Mouse (Mus musculus): ENCODE results near the gene Tchp. TPM values are rescaled to one million over a fixed set of nuclear protein-coding genes. Genes with fewer than 3 reads are reported as not detected.
A peak's percentile ranks its signal among the peaks of the same experiment; 100 is the strongest.

The Tchp gene
- total and polyA plus RNA-seq, 2 experiments from 2014 or later, result 0.50 to 4.4 TPM

- Histone ChIP-seq H3K4me3 (ENCODE audit: low read depth, low read length) (no peak overlapping the region), H3K27ac (ENCODE audit: low read depth) (no peak overlapping the region), H3K4me2 (ENCODE audit: low read depth, low read length) (no peak overlapping the region), H3K4me1 (ENCODE audit: control insufficient read depth, insufficient read depth) (no peaks in the 10 kb centered on the region), H3K27me3 (ENCODE audit: control insufficient read depth, insufficient read depth, low read length) (no peaks in the 10 kb centered on the region), H3K9ac (replicated peaks; ENCODE audit: low read depth, low read length) (no peak overlapping the region), H3K9me3 (replicated peaks; ENCODE audit: control insufficient read depth, low read length) (no peaks in the 10 kb centered on the region), H3K36me3 (replicated peaks; ENCODE audit: control insufficient read depth, insufficient read depth, low read length) (peaks cover 94% of the 10 kb centered on the region)
- WGBS, result 91% methylated on average over 12 of the region's 12 CpGs
- DNase-seq (ENCODE audit: low spot score) (no peak), ATAC-seq (ENCODE audit: insufficient read depth, low read depth) (no peak)
- TF ChIP-seq EP300 (IDR thresholded peaks at IDR 0.05; ENCODE audit: low read depth) (no peak), CTCF (IDR thresholded peaks at IDR 0.05; ENCODE audit: low read depth) (no peak)
Observed at GRCm38 (mm10) chr5:114753384-114753783, 45.8 kb downstream of the Tchp start.

GRCm38 (mm10) chr5:114759536-114760090, 52.1 kb downstream of the Tchp start:
- H3K4me2 ChIP-seq (ENCODE audit: low read depth, low read length), result no peak overlapping the region
- no peaks in the 10 kb centered on the region for H3K9me3 ChIP-seq (replicated peaks; ENCODE audit: control insufficient read depth, low read length)
- no peak overlapping the region for H3K4me3 ChIP-seq (ENCODE audit: low read depth, low read length)
- ATAC-seq (ENCODE audit: insufficient read depth, low read depth), result no peak
- no peak for DNase-seq (ENCODE audit: low spot score)
- TF ChIP-seq CTCF (IDR thresholded peaks at IDR 0.05; ENCODE audit: low read depth) (no peak), EP300 (IDR thresholded peaks at IDR 0.05; ENCODE audit: low read depth) (no peak)
- WGBS, result 91% methylated on average over 5 of the region's 5 CpGs
- no peak overlapping the region for H3K9ac ChIP-seq (replicated peaks; ENCODE audit: low read depth, low read length)
- no peaks in the 10 kb centered on the region for H3K4me1 ChIP-seq (ENCODE audit: control insufficient read depth, insufficient read depth)
- H3K36me3 ChIP-seq (replicated peaks; ENCODE audit: control insufficient read depth, insufficient read depth, low read length), result peaks cover 96% of the 10 kb centered on the region
- no peak overlapping the region for H3K27ac ChIP-seq (ENCODE audit: low read depth)
- H3K27me3 ChIP-seq (ENCODE audit: control insufficient read depth, insufficient read depth, low read length), result no peaks in the 10 kb centered on the region

GRCm38 (mm10) chr5:114761980-114762379, 54.4 kb downstream of the Tchp start:
- peak; percentile 53 for DNase-seq (ENCODE audit: low spot score)
- 0 out of 2 replicates have a peak overlapping the region, but pooled peaks have one; percentile 46 for H3K27ac ChIP-seq (ENCODE audit: low read depth)

GRCm38 (mm10) chr5:114764812-114765735, 57.5 kb downstream of the Tchp start:
- no peak overlapping the region for H3K27ac ChIP-seq (ENCODE audit: low read depth)
- ATAC-seq (ENCODE audit: insufficient read depth, low read depth), result no peak
- no peak overlapping the region for H3K4me3 ChIP-seq (ENCODE audit: low read depth, low read length)
- no peaks in the 10 kb centered on the region for H3K9me3 ChIP-seq (replicated peaks; ENCODE audit: control insufficient read depth, low read length)
- H3K9ac ChIP-seq (replicated peaks; ENCODE audit: low read depth, low read length), result no peak overlapping the region
- TF ChIP-seq CTCF (IDR thresholded peaks at IDR 0.05; ENCODE audit: low read depth) (peak; percentile 15; the same call in 1 of the 2 replicates), EP300 (IDR thresholded peaks at IDR 0.05; ENCODE audit: low read depth) (no peak)
- H3K4me1 ChIP-seq (ENCODE audit: control insufficient read depth, insufficient read depth), result no peaks in the 10 kb centered on the region
- no peak overlapping the region for H3K4me2 ChIP-seq (ENCODE audit: low read depth, low read length)
- peaks cover 67% of the 10 kb centered on the region for H3K36me3 ChIP-seq (replicated peaks; ENCODE audit: control insufficient read depth, insufficient read depth, low read length)
- no peak for DNase-seq (ENCODE audit: low spot score)
- H3K27me3 ChIP-seq (ENCODE audit: control insufficient read depth, insufficient read depth, low read length), result no peaks in the 10 kb centered on the region
- 91% methylated on average over 18 of the region's 18 CpGs for WGBS

More at GRCm38 (mm10) chr5:114761980-114762379, 54.4 kb downstream of the Tchp start:
- Histone ChIP-seq H3K9ac (replicated peaks; ENCODE audit: low read depth, low read length) (no peak overlapping the region), H3K4me1 (ENCODE audit: control insufficient read depth, insufficient read depth) (no peaks in the 10 kb centered on the region), H3K36me3 (replicated peaks; ENCODE audit: control insufficient read depth, insufficient read depth, low read length) (peaks cover 93% of the 10 kb centered on the region), H3K27me3 (ENCODE audit: control insufficient read depth, insufficient read depth, low read length) (no peaks in the 10 kb centered on the region), H3K4me2 (ENCODE audit: low read depth, low read length) (no peak overlapping the region), H3K9me3 (replicated peaks; ENCODE audit: control insufficient read depth, low read length) (no peaks in the 10 kb centered on the region), H3K4me3 (ENCODE audit: low read depth, low read length) (no peak overlapping the region)
- WGBS, result 29% methylated on average over 8 of the region's 8 CpGs
- peak; percentile 70 for ATAC-seq (ENCODE audit: insufficient read depth, low read depth)
- no peak for TF ChIP-seq CTCF (IDR thresholded peaks at IDR 0.05; ENCODE audit: low read depth)
- TF ChIP-seq EP300 (IDR thresholded peaks at IDR 0.05; ENCODE audit: low read depth), result no peak

- Histone ChIP-seq H3K9me3 (replicated peaks; ENCODE audit: control insufficient read depth, low read length) (no peaks in the 10 kb centered on the region), H3K27me3 (ENCODE audit: control insufficient read depth, insufficient read depth, low read length) (no peaks in the 10 kb centered on the region), H3K4me1 (ENCODE audit: control insufficient read depth, insufficient read depth) (peaks cover 8% of the 10 kb centered on the region; the same call in 1 of the 2 replicates), H3K27ac (ENCODE audit: low read depth) (no peak overlapping the region), H3K4me2 (ENCODE audit: low read depth, low read length) (no peak overlapping the region), H3K36me3 (replicated peaks; ENCODE audit: control insufficient read depth, insufficient read depth, low read length) (peaks cover 51% of the 10 kb centered on the region), H3K9ac (replicated peaks; ENCODE audit: low read depth, low read length) (no peak overlapping the region), H3K4me3 (ENCODE audit: low read depth, low read length) (no peak overlapping the region)
- DNase-seq (ENCODE audit: low spot score) (no peak), ATAC-seq (ENCODE audit: insufficient read depth, low read depth) (no peak)
- 70% methylated on average over 8 of the region's 8 CpGs for WGBS
- TF ChIP-seq CTCF (IDR thresholded peaks at IDR 0.05; ENCODE audit: low read depth), result no peak
- no peak for TF ChIP-seq EP300 (IDR thresholded peaks at IDR 0.05; ENCODE audit: low read depth)
Observed at GRCm38 (mm10) chr5:114766686-114767085, 59.1 kb downstream of the Tchp start.
